Mouse (Mus musculus): ENCODE measurements around the gene Ccdc171. TPM values are rescaled to one million over a fixed set of nuclear protein-coding genes. Genes with fewer than 3 reads are reported as not detected.
A peak's percentile ranks its signal among the peaks of the same experiment; 100 is the strongest.

The Ccdc171 gene
- total RNA-seq, 2 experiments from 2014 or later, result 0.75 to 1.2 TPM

DNA sequence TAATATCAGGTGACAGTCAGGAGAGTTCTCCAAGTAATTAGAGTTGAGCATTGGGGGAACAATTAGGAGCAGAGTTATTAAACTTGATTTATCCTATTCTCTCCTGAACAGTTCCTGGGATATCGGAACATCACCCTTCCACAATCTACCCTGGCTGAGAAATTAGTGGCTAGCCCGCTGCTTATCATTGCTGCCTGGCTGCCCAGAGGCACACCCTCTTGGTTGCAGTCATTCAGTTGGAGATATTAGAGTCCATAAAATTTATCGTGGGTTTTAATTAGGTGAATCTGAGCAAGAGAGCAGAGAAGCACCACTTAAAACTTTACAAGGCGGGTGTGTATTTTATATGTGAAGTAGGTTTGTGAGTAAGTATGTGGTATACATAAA lies 214.5 kb downstream of the Ccdc171 start:
- DNase-seq, result no peak
- intact Hi-C loops (cut with DNase I; ENCODE audit: low total_unique reads), result no loop called here

DNA sequence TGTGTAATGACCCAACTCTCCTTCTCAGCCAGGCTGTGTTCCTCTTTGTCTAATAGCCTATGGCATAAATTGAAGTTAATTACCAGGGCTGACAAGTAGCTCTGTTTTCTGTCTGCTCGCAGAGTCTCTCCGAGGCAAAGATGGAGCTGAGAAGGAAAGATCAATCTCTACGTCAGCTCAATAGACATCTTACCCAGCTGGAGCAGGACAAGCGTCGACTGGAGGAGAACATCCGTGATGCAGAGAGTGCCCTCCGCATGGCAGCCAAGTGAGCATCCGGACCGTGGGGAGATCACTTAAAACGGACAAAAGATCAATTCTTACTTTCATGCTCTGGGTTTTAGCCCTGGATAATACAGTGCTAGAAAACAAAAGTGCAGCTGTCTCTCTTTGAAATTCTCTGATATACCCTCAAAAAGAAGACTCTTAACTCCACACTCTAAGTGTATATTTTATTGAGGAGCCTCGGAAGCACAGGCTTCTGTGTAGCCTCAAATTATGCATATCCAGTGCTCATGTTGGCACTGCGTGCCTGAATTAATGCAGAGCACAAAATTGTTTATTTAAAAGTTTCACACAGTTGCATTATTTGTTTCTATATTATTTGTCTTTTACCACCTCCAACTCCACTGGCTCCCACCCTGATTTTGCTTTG lies 217.6 kb downstream of the Ccdc171 start:
- intact Hi-C loops (cut with DNase I; ENCODE audit: low total_unique reads), result no loop called here
- DNase-seq, result no peak

DNA sequence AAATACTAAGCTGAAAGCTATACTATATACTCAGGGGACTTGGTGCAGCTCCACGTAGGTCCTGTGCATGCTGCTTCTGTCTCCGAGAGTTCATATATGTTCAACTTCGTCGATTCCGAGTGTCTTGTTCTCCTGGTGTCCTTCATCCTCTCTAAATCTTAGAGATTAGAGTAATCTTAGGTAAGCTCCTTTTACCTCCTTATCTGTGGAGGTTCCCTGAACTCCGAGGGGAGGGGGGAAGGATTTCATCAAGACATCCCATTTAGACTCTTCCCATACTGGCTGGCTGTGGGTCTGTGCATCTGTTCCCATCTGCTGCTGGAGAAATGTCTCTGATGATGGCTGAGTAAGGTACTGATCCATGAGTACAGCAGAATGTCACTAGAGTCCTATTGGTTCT lies 249.8 kb downstream of the Ccdc171 start:
- no peak for DNase-seq
- intact Hi-C loops (cut with DNase I; ENCODE audit: low total_unique reads), result no loop called here

DNA sequence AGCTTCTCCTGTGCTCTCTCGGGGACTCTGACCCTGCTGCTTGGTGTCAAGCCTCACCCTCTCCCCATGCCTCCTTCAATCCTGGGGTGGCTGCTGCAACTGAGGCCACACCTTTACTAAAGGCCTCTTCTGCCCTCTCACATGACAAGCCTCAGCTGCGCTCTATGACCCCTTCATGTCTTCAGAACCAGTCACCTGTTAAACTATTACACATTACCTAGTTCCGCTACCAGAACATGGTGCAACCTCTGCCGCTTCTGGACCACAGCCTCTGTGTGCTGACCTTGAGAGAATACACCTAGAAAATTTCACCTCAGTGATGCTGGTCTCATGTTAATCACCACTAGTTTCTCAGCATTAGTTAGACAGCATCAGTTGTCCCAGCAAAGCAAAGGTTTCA lies 254.7 kb downstream of the Ccdc171 start:
- intact Hi-C loops (cut with DNase I; ENCODE audit: low total_unique reads), result no loop called here

DNA sequence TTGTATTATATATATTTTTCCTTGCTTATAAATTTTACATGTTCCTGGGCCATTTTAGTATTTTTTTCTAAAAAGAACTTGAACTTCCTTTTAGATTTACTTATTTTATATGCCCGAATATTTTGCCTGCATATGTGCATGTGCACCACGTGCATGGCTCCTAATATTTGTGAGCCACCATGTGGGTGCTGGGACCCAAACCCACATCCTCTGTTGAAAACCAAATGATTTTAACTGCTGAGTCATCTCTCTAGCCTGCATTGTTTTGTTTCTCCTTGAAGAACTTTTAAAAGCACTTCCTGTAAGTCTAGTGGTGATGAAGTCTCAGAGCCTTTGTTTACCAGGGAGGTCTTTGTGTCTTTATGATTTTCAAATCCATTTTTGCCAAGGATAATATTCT lies 259.8 kb downstream of the Ccdc171 start:
- intact Hi-C loops (cut with DNase I; ENCODE audit: low total_unique reads), result no loop called here
- no peak for DNase-seq

More for the DNA sequence above, 254.7 kb downstream of the Ccdc171 start:
- no peak for DNase-seq

DNA sequence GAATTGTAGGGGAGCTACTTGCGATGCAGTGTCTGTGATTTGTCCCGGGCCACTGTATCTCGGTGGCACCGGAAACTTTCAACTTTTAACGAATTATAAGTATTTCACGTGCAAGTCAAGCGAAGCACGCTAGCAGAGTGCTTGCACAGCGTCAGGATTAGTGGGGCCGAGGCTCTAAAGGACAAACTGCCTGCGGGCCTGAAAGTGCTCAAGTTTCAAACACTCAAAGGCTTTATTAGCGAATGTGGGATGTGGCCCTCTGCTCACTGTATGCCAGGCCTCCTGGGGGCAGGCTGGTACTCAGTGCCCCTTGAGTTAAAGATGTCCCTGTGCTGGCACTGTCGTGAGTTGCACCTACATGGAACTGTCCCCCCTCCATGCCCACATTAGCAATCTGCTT lies 266.5 kb downstream of the Ccdc171 start:
- no peak for DNase-seq

DNA sequence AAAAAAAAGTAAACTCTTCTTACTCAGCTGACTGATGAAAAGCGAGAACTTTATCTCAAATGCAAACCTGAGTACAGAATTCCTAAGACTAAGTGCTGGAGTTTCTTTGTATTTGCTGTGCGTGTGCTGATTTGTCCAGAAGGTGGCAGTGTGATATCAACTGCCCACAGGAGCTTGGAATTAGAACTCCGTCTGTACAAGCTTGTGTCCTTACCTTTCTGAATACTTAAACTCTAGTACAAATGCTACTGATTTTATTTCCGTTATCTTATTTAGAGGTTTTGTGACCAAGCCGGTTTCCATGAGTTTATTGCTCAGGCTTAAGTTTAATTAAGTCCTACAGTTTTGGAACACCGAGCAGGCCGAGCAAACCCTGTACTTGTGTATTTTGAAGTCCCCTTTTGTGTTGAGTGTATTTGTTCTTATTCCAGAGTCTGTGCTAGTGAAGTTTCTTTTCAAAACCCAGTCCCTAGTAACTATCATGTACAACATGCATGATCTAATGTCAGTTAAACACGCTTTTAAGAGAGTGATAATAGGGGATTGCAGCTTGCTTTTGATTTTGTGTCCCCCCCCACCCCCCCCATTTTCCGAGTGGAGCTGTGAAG lies 269.1 kb downstream of the Ccdc171 start:
- intact Hi-C loops (cut with DNase I; ENCODE audit: low total_unique reads), result loop anchor here (10.0 kb wide), 1 partner anchor 270 kb away; no protein-coding TSS in a partner anchor
- DNase-seq, result peak; percentile 33

More for the DNA sequence above, 266.5 kb downstream of the Ccdc171 start:
- intact Hi-C loops (cut with DNase I; ENCODE audit: low total_unique reads), result loop anchor here (10.0 kb wide), 1 partner anchor 273 kb away; no protein-coding TSS in a partner anchor

DNA sequence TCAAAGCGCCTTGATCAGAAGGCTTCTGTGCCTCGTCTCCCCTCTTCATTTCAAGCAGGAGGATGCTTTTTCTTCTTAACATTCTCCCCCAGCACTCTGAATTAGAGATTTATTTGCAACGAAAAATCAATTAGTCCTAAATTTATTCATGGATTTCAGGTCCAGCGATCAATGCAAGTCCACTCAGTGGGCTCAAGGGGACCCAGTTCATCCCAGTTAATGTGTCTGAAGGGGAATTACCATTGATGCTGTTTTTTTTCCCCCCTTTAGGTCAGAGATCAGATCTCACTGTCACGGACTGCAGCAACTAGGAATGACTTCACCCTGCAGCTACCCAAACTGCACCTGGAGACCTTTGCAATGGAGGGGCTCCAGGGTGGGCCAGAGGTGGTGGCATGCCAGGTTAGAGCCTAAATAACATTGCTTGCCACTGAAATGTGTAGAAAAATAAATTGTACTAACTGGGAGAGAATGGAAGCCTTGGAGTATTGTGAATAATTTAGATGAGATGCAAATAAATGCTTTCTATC lies 269.6 kb downstream of the Ccdc171 start:
- no peak for DNase-seq
- intact Hi-C loops (cut with DNase I; ENCODE audit: low total_unique reads), result loop anchor here (10.0 kb wide), 1 partner anchor 270 kb away; no protein-coding TSS in a partner anchor

DNA sequence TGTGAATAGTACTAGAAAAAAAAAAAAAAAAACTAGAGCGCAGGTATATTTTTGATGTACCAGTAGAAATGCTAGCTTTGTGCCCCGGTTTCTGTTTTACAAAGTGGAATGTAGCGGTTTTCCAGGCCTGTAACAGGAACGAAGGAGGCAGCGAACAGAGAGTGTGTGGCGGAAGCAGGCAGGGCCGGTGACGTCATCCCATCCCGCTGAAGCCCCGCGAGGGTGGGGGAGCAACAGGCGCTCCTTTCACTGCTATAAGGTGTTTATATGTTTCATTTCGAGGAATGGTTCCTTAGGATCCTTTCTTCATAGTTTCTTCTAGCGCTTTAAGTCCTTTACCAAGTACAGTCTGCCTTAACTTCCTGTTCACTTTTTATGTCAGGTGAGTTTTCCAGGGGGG lies 272.6 kb downstream of the Ccdc171 start:
- intact Hi-C loops (cut with DNase I; ENCODE audit: low total_unique reads), result loop anchor here (10.0 kb wide), 1 partner anchor 267 kb away; no protein-coding TSS in a partner anchor
- DNase-seq, result no peak

DNA sequence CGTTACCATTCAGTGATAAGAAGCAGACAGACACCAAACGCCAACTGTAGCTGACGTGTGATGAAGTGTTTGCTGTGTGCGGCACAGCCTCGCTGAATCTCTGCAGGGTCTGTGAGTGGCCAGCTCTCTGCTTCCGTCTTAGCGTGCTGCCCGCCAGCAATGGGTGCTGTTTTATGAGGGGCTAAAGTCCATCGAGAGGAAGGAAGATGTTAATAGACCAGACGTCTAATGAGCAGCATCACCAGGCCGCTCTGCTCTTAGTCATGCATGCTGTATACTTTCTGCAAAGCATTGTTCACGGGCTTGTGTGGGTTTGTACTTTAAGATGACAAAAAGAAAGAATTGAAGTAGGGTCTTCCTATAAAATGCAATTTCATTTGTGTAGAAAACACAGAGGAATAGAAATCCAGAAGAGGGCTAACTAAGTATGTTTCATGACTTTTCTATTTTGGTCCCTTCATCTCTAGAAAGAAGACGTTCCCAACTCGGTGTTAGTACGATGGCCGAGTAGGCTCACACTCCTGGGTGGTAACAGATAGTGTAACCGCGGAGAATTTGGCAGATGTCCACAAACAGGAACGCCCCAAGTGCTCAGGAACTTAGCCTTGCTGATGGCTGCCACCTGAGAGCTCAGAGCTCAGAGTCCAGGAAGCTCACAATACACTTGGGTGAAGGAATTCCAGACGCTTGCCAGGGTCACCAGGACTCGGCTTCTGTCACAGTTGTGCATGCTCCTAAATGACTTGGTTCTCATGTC lies 273.5 kb downstream of the Ccdc171 start:
- intact Hi-C loops (cut with DNase I; ENCODE audit: low total_unique reads), result loop anchor here (10.0 kb wide), 1 partner anchor 266 kb away; no protein-coding TSS in a partner anchor
- peak; percentile 9 for DNase-seq

DNA sequence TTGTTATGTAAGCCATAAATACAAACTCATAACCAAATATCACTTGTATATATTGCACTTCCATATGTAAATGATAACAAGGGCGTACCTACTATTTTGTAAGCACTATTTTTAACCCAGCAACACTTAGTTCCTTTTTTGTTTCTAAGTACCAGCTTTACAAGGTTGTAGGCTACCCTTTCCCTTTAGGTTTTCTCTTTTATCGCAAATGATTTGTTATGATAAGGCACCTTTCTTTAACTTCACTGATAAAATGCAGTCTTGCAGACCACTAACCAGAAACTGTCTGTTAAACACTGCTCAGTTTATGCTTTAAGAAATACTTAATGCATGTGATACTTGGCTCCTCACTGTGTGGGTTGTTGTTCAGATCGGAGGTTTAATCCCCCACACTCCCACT lies 275.1 kb downstream of the Ccdc171 start:
- intact Hi-C loops (cut with DNase I; ENCODE audit: low total_unique reads), result no loop called here
- DNase-seq, result no peak

DNA sequence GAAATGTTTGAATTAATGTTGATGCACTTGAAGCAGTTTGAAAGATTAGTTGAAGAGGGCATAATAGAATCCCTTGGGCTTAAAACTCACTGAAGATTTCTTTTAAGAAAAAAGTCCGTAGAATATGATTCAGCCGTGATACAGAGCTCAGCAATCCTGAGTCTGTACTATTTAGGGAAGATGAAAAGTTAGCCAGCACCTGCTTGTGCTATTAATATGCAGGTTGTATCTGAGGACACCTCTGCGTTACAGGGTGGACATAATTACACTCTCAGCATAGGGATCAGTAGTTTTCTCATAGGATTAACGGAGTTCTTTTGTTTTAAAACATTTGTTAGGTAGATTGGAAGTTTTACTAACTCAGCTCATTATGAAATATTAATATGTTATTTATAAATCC lies 291.6 kb downstream of the Ccdc171 start:
- intact Hi-C loops (cut with DNase I; ENCODE audit: low total_unique reads), result no loop called here
- no peak for DNase-seq

DNA sequence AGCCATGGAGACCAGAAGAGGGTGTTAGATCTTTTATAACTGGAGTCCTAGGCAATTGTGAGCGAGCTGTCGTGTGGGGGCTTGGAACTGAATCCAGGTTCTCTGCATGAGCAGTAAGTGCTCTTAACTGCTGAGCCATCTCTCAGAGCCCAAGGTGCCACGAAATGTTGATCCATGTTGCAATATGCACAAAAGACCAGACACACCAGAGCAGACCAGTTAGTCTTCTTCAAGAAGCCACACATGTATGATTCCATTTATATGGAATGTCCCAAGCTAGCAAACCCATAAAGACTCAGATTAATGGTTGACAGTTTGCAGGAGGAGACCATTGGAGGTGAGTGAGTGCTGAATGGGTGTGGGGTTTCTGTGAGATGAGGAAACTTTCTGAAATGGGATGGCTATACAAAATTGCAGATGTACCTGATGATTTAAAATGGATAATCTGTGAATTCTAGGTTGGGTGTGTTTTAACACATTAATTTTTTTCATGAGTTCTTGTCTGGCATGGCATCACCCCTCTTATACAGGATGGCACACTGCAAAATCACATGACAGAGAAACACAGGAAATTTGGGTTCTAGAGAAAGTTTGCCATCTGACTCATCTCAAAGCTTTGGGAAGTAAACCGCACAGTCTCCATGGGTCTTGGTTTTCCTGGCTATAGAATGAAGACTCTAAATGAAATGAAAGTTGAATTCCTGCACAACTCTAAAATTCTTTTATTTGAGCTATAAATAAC lies 304.5 kb downstream of the Ccdc171 start:
- DNase-seq, result no peak
- intact Hi-C loops (cut with DNase I; ENCODE audit: low total_unique reads), result no loop called here

DNA sequence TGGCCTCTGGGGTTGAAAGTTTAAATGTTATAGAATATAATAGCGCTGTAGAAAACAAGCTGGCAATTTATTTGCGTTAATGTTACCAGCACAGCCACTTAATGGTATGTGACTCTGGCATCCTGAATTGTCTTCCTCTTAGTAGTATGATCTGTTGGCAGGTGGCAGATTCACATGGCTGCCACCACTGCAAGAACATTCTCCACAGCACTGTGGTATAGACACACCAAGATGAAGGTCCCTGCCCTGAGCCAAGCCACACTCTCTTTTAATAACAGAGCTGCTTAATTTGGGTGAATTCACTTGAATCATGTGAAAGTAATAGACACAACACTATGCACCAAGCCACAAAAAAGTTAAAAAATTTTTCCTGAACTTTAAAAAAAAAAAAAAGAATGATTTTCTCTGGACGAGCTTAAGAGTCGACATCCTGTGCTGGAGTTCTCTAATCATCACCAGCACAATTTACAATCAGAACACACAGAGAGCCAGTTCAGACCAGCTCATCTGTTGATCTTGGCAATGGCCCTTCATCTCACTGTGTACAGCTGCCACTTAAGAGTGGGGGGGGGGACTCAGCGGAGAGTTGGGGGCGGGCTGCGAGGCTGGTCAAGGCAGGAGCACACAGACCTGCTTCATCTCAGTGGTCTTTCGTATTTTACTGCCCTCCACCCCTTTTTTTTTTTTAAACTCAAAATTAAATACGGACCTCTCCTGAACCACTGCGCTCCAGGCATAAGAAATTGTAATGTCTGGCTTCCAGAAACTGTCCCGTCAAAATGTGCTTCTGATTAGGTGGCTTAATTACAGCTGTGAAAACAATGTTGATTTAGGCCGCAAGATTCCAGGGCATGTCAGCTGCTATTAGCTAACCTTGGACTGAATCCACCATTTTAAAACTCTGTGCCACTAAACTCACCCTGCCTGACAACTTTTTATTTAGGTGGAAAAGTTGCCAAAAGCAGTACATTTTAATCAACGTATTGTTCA lies 305.8 kb downstream of the Ccdc171 start:
- peak; percentile 21 for DNase-seq
- intact Hi-C loops (cut with DNase I; ENCODE audit: low total_unique reads), result no loop called here

DNA sequence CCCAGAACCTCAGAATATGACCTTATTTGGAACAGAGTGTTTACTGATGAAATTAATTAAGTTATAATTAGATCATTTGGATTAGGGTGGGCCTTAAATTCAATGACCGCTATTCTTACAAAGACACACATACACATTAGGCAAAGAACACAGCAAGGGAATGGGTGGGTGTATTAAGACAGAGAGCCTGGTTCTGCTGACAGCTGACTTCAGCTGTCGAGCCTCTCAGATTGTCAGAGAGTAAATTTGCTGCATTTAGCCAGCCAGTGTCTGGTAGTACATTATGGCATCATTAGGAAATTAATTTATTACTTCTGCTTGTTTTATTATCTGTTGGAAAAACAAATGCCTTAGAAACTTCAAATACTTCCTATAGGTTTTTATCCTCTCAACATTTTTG lies 313.7 kb downstream of the Ccdc171 start:
- intact Hi-C loops (cut with DNase I; ENCODE audit: low total_unique reads), result no loop called here
- no peak for DNase-seq

DNA sequence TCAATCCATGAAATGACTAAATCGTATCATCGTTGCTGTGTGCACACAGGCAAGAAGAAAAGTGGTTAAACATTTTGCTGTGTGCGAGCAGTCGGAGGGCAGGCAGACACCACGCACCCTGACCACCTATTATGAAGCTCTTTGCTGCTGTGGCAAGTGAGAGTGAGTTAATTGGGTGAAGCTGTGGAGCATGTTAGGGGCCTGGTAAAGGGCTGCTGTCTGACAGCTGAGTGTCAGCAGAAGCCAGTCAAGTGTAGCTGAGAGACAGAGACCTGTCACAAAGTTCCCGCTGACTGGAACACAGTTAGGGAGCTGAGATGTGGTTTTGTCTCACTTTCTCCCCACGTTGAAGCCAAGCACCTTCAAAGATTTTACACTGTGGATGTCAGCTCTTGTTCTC lies 321.0 kb downstream of the Ccdc171 start:
- intact Hi-C loops (cut with DNase I; ENCODE audit: low total_unique reads), result no loop called here
- no peak for DNase-seq

DNA sequence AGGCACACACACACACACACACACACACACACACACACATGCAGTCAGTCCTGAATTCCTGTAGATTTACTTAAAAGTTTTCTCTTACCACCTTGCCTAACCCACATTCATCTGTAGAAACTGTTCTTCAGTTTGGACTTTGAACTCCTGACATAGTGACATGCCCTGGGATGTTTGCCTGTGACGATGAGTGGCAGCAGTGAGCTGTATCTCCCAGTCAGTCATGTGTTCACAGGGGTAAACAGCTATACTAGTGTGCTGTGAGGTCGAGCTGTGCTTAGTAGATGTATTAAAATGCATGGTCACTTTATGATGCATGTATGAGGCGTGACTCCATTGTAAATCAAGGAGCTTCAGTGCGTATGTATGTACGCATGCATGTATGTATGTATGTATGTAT lies 328.5 kb downstream of the Ccdc171 start:
- intact Hi-C loops (cut with DNase I; ENCODE audit: low total_unique reads), result no loop called here

DNA sequence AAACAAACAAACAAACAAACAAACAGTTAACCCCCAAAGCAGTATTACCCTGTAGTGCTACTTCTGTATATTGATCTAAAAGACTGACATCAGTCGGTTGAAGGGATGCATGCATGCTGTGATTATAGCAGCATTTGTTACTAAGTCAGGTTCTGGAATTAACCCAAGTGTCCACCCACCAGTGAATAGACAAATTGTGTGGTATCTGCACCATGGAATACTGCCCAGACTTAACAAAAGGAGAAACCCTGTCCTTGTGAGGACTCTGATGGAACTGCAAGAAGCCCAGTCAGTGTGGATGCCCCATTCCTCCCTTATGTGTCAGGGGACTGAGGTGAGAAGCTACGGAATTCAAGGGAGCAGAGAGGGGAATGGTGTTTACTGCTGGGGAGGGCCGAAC lies 336.4 kb downstream of the Ccdc171 start:
- intact Hi-C loops (cut with DNase I; ENCODE audit: low total_unique reads), result no loop called here
- no peak for DNase-seq

More for the DNA sequence above, 328.5 kb downstream of the Ccdc171 start:
- no peak for DNase-seq

All from gastrocnemius, postnatal 14 days (tissue).